Mouse (Mus musculus): Measurements from ENCODE around the gene Txndc2.

DNA sequence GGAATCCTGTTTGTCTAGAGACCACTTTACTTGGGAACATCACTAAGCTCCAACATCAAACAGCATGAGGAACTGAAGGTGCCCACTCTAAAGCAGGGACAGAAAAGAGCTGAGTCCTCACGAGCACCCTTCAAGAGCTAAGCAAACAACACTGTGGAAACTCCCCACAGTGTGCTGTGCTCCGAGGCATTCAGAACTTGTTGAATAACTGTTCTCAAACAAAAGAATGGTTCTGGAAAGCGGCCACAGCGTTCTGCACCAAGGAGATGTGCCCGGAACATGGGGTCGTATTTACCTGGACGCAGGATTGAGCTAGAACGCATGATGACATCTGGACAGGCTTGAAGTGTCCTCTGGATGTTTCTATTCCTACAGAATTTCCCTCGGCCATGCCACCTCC lies 16.0 kb upstream of the Txndc2 start:
- TF ChIP-seq CTCF (IDR thresholded peaks at IDR 0.05; ENCODE audit: low read depth) (no peak), EP300 (IDR thresholded peaks at IDR 0.05; ENCODE audit: low read depth) (no peak)

Measured in heart, postnatal 0 days (tissue).